Mouse (Mus musculus): ENCODE data around the gene Klf12. TPM values are rescaled to one million over a fixed set of nuclear protein-coding genes. Genes with fewer than 3 reads are reported as not detected.

Klf12 gene
- polyA plus RNA-seq, 3 experiments from 2014 or later = 1.1 to 3.6 (median 2.1) TPM

DNA sequence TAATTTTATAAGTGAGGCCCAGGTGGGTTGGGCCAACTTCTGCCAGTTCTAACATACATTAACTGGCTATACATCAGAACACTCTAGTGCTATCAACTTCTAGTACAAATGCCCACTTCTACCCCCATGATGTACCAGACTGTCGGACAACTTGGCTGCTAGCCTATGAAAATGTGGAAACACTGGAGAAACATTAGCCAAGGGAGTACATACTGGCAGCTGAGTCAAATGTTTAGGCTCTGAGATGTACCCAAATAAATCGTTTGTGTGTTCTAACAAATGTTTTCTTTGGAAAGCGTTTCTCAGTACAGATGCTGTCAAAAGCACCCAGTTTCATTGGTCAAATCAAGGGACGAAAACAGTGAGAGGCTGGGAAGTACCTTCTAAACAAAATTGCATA lies 152.0 kb downstream of the Klf12 start:
- ATAC-seq = no peak

DNA sequence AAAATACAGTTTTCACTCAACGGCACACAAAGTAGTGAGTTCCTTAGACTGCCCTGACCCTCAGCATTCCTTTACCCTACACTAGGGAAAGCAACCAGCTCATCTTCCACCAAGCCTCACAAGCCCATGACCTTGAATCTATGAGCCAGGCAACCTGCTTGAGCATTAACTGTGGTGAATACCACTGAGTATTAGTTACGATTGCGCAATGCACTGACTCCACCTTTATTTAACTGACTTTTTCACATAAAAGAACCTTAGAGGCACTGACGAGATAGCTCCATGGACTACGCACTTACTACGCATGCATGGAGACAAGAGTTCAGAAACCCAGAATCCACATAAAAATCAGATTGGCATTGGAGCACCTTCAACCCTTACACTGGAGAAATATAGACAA lies 158.4 kb downstream of the Klf12 start:
- ATAC-seq = no peak

DNA sequence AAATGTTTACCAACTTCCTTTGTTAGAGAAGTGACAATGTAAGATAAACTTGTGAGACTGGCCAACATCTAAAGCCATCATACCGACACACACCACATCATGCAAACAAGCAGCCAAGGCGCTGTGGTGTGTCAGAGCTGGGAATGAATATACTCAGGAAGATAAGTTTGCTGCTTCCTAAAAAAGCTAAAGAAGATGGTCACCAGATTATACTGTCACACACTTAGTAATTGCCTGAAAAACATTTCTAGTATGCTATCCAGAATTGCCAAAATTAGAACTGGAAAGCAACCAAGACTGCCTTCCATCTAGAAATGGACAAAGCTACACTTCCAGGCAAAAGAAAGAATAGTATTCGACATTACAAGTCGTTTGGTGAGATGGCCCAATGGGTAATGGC lies 163.4 kb downstream of the Klf12 start:
- ATAC-seq = no peak

DNA sequence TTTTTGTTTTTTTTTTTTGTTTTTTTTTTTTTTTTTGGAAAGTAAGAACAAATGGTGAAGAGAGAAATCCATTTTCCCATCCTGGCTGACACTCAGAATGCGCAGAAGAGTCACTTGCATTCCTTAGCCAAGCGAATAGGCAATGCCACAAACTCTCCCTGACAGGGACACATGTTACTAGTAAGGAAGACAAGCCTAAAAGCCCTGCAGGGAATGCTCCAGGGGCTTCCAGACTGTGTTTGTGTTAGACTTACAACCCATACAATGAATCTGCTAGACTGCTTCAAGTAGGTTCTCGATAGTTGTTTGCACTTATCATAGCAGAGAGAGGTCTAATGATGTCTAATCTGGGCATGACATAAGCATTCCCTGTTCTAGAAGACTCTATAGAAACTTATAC lies 164.6 kb downstream of the Klf12 start:
- no peak for ATAC-seq

DNA sequence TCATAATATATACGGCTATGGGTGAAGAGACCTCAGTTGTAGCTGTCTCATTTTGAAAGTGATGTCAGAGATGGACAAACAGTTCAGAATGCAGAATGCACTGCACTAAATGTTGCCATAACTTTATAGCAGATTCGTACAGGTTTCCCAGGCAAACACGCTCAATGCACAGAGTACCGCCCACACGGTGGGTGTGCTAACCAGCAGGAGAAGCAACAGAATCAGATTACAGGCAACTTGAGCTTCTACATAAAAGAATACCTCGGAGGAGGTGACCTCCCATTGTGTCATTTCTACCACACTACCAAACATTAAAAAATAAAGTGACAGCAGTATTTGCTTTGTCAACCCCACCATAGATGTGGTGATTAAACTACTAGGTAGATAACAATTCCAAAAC lies 171.1 kb downstream of the Klf12 start:
- no peak for ATAC-seq

DNA sequence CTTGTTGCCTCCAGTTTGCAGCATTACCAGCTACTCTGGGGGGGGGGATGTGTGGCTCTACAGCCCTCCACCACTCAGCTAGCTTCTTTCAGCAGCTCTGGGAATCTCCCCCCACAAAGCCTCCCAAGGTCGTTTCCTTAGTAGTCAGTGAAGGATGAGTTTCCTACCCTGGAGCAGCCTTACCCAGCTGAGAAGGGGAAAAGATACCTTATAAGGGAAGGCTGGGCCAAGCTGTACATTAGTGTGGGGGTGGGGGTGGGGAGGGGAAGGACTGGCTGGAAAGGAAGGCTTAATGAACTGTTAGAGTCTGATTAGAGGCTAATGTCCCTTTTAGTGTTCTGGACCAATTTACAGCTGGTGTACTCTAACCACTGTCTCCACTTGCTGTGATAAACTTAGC lies 172.7 kb downstream of the Klf12 start:
- ATAC-seq = no peak

DNA sequence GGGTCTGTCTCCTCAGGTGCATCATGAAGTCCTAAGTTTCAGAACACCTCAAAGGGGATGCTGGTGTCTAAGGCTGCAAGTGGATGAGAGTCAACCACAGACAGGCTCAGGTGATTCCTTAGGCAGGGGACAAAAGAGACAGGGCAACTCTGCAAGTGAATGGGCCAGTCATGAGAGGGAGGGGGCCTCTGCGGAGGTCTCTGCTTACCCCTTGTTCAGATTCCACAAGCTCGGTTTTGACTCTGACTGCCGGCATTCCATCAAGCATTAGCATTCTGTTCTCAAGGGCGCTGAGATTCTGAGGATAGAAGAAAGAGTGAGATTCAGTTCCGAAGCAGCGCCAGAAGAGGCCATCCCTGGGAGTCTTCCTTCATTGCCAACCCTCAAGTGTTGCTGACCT lies 174.9 kb downstream of the Klf12 start:
- ATAC-seq = no peak

DNA sequence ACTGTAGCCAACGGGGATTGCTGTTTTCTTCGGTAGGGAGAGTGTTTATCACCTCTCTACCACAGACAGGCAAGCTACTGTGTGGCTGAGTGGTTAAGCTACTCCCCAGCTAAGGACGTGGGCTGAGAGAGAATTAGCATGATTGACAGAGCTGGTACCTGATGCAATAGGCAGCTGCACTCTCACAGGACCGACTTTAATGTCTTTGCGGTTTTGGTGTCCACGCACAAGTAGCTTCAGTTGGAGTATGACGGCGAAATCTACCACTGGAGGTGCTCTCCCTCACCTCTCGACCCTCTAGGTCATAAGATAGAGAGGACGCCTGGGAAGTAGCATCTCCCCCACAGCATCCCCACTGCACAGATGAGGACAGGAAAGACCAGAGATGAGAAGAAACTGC lies 178.9 kb downstream of the Klf12 start:
- no peak for ATAC-seq

DNA sequence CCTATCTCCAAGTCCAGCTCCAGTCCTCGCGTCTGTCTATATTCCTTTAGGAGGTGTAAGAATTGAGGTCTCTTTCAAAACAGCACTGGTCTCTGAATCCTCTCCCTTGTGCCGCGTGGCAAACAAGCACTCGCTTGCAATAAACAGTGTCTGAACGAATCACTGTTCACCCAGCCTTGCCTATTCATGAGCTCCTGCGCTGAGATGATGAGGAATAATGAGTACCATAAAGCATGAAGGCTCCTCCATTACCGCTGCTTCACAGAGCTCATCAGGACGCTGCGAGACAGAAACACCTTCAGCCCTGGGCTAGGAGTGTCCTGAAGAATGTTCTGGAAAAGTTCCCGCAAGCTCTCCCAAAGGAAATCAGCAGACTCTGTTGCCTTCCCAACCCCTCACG lies 179.7 kb downstream of the Klf12 start:
- ATAC-seq = no peak

DNA sequence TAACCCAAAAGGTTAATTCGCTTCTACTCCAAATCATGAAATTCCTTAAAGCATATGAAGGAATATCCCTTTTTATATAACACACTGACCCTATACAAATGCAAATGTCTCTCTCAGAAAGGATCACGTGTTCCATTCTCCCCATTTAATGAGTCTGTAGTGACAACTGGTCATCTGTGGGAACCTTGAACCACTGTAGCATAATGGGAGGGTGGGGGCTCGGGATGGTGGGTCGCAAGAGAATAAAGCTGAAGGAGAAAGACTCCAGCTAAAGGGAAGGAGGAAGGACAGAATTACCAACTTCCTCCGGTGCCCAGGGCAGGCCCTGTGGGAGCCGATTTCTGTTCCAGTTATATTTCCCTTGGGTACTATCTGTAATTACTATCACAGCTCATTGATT lies 180.7 kb downstream of the Klf12 start:
- no peak for ATAC-seq

DNA sequence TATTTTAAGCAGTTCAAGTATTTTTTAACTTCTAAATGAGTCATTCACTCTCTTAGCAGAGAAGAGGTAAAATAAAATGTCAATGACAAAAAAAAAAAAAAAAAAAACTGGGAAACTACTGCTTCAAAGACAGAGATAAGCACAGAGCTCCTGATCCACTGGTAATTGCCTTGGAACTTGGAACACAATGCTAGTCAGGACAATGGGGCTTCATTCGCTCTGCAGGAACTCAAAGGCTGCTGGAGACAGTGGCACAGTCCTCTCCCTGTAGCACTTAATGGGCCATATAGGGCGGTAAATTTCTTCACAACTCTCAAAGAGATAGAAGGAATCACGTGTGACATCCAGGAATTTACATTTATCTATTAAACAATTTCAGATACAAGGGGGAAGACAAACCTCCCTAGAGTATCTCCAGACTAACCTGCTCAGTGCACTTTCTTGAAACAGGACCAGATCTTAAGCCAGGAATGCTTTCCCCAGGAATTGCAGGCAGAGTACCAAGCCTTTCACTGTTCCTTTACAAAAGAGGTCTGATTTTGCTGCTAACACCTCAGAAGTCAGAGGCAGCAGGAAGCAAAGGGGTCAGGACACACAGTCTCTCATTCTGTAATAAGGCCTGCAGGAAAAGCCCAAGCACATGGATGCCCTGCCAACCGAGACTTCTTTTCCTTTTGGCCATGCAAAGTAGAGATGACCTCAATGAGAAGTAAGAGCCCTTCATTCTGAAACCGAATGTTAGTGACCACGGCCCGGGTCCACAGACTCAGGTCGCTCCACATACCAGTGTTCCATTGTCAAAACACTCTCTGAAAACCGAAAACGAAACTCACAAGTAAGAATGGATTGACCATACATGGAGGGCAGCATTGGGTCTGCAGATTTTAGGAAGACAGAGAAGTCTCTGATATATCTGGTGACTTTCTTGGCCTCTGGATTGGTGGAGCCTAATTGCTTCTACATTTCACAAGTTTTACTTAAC lies 187.0 kb downstream of the Klf12 start:
- no peak for ATAC-seq

DNA sequence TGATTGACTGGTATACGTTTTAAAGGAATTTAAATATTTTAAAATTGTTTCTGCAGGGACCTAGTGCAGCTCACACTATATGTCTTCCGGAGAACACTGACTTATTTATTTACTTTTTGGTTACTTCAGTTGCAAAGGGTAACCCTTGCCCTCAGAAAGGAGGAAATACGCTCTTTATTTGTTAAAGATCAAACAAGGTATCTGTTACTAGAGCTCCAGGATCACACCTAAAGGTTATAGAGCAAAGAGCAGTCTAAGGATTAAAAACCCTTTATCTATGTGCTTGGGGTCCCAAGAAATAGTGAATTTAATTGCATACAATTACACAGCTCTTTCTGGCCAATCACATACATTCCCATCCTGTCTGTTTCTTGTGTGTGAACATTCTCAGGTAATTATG lies 188.7 kb downstream of the Klf12 start:
- ATAC-seq = no peak

DNA sequence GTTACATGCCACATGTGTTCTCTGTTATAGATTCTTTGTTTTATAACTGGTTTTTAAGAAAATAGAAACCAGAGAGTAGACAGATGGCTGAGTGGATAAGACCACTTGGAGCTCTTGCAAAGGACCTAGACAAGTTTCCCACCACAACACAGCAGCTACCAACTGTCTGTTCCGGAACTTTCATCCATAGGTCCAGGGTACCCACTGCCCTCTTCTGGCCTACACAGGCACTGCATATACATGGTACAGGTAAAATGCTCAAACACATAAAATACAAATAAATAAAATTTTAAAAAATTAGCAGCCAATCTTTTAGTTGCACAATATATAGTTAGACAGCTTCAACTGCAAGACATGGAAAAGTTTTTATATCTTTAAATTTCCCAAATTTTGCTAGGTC lies 194.0 kb downstream of the Klf12 start:
- no peak for ATAC-seq

DNA sequence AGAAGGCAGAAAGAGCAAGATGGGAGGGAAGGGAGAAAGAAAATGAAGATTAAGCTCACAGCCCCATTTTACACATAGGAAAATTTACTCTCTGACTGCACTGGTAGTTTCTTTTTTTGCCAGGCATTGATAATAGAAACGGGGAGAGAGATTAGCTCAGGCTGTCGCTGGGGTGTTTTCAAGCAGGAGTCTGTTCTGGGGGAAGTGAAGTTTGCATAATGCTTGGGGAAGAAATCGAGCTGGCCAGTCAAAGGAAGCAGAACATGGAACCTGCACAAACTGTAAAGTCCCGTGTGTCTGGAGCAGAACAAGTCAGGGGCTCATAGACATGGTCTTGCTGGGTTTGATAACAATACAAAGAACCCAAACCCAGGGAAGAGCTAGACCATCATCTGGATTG lies 204.9 kb downstream of the Klf12 start:
- no peak for ATAC-seq

DNA sequence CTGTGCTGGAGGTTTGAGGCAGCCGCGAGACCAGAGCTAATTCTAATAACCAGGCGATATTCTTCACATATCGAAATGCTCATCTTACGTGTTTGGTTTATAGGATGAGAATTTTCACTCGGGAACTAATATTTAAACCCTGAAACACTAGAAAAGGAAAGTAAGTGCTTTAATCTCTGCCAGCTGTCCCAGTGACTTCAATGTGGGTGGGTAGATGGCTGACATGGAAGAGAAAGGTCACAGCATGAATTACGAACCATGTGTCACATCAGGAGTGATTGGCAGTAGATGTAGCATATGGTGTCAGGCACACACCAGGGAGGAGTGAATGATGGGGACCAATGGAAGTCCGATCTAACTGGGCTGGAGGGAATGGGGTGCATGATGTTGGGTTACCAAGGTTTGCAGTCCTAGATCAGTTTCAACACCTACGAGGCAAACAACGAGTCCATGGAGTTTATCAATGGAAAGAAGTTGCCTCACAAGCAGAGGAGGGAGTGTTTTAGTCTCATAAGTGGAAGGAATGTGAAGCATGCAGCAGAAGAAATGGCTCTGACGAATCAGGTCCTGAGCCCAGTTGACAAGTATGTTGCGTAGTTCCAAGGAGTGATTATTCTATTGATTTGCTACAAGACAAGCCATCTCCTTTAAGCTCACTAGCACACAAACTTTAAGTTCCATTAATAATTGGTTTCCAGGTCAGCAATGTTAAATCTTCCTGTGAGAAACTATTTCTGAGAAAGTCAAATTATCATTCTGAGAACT lies 211.9 kb downstream of the Klf12 start:
- no peak for ATAC-seq

DNA sequence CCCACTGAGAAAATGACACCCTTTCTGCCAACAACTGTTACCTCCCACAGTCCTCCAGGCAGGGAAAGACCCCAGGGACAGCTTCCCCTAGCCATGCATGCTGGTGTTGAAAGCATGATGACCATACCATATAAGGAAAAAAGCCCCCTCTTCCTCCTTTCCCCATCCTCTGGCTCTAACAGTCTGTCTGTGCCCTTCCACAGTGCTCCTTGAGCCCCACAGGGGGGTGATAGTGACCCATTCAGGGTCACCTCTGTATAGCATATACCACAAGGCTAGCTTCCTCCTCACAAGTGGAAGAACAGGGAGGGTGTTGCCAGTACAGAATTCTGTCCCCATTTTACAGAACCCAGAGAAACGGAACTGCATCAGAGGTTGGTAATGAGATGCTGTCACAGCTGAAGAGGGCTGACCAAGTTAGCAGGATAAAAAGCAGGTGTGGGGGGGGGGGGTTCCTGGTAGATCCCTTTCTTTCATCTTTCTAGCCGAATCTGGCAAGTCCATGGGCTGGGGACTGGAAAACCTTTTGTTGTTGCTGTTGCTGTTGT lies 214.9 kb downstream of the Klf12 start:
- ATAC-seq = no peak

DNA sequence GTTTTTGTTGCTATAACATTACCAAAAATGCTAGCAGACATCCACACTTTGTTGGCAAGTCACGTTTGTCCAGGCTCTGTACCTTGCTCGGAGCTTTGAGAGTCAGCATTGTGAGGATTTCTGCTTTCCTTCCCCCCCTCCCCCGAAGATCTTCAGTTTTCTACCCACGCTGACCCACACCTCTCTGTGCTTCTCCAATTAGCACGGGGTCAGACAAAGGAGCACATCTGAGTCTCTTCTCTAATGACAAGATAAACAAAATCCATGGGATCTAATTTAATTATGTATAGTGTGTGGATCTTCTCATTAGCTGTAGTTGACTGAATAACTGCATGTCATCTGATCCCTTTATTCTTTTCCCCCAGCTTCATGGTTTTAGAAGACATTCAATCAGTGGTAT lies 215.8 kb downstream of the Klf12 start:
- no peak for ATAC-seq

DNA sequence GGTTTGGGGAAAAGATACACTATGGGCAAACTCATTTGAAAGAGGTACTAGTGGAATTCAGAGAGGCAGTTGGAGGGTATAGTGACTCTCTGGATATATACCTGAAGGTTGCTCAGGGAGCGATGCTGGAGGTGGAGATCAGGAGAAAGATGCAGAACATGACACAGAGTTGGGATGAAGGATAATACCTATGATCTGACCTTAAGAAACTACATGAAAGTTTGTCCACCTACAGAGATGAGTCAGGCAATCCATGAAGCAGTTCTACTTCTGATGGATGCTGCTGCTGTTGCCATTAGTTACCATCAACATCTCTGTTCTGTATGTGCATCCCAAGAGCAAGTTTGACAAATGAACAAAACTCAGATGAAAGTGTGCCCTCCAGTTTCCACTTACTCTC lies 222.0 kb downstream of the Klf12 start:
- no peak for ATAC-seq

DNA sequence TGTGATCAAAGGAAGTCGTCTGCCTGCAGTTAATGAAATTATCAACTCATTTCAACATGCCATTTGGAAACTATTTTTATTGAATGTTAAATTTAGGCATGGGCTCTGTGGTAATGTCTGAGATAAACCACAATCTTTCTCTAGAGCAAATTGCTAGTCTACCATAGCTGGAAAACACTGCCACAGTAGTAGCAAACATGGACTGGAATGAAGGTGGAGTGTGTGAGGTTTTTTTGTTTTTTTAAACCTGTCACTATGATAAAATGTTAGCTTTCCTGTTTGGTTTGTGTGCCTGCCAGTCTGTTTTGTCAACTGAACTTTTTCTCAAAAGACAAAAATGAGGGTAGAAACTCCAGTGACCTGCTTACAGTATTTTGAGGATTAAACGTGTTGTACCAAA lies 230.3 kb downstream of the Klf12 start:
- no peak for ATAC-seq

DNA sequence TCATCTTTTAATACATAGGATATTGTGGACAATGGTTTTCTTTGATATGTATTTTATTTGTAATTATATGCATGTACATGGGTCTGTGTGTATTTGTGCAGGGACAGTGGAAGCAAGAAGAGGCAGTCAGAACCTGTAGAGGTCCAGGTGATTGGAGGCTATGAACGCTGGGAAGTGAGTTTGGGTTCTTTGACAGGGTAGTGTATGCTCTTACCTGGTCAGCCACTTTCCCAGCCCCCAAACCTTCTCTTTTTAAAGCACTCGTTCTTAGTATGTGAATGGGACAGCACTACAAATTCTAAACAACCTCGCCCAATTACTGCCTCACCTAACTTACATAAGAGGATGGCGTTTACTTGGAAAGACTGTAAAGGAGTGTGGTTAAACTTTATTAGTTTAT lies 231.0 kb downstream of the Klf12 start:
- no peak for ATAC-seq

DNA sequence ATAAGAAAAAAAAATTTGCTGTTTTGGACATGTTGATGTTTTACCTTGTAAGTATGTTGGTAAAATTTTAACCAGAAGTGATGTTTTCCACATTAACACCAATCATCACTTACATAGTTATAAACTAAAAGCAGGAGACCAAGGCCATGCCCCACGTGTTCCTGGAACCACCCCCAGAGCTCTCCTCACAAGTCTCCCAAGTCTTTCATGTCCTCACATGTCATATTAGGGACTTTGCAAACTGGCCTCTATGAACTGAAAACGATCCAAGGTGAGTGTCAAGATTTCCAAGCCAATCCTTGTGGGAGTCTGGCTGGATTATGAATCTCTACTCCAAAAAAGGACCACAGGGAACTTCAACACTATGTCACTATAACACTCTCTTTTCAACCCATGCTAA lies 231.6 kb downstream of the Klf12 start:
- no peak for ATAC-seq

DNA sequence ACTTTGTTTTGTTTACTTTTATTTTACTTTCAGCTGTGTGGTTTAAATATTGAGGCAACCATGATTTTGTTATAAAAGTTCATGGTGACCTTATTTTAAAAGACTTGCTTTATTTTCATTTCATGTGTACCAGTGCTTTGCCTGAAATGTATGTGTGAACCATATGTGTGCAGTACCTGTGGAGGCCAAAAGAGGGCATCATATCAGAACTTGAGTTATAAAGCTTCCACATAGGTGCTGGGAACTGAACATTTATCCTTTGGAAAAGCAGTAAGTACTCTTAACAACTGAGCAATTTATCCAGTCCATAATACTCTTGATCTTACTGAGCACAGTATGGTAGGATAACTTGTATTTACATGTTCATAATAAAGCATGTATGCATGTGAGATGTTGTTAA lies 239.0 kb downstream of the Klf12 start:
- no peak for ATAC-seq

DNA sequence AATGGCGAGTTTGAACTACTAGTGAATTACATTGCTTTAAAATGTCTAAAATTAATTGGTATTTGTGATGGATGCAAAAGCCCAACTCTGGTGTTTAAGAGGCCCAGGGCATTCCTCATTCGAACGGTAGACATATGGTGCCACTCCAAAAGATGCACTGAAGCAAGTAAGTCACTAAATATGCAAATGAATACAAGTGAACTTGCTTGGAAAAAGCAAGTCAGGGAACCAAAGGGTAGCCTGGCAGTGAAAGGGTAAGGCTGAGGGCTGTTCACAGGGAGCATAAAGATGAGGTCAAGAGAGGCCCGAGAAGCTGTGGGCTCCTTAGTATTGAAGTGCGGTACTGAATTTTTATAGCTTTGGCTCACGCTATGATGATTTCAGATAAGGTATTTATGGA lies 242.7 kb downstream of the Klf12 start:
- no peak for ATAC-seq

DNA sequence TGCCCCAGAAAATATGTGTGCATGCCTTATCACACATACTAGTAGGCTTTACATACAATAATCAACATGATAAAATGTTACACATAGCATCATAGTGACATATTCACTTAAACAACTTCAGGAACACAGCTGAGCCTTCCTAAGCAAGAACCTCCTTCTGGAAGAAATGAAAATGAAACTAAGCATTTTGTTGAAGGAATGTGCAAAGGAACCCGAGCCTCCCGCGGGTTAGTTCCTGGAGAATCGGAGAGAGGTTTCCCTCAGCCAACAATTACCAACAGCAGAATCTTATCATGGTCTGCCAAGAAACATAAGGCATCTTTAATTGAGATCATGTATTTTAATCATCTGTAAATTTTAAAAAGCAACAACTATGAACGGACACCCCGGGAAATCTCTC lies 257.8 kb downstream of the Klf12 start:
- no peak for ATAC-seq
